Comparison of ENCODE assay signal across 11 mouse cellular contexts in the genomic region with DNA sequence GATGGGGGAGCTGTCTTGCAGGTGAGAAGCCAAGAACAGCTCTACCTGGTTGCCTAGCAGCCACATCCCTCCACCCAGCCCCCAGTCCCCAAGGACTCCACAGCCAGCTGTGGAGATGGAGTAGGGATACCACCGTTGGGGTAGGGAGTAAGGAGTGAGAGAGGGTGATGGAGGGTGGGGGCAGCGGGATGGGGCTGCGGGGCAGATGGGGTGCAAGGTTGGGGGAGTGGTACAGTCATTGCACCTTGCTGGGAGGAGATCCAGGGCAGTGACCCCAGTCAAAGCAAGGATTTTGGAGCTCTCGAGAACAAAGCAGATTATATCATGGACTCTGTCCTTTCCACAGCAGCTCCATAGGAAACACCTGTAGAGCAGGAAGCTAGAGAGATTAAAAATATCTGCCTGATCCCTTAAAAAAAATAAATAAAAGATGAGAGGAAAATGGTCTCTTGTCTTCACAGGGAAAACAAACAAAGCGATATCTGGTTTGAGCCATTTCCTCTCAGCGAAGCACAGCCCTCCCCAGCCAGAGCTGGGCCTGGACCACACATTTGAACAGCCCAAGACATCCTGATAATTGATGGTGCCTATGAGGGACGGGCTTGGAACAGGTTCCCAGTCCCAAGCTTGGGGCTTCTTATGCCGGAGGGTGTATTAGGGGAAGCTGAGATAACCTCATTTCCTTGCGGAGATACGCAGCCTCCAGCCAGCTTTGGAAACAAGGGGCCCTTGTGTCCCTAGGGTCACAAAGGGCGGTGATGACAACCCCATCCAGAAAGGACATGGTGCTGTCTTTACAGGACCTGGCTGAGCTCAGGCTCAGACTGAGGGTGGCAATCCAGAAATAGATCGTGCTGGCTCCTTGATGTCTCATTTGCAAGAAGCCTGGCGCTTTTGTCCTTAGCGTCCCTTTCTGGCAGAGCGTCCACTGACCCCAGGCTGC. TPM values are rescaled to one million over a fixed set of nuclear protein-coding genes. Genes with fewer than 3 reads are reported as not detected.
A peak's percentile ranks its signal among the peaks of the same experiment; 100 is the strongest.
DNase-seq lines count a peak whose midpoint lies in the region; ATAC-seq and TF ChIP-seq lines count a peak whose summit lies in the region.
"Had no signal": no experiment of that assay in that cellular context is flagged by ENCODE, and none has a peak within 500 bp of the region (broad histone marks: within the 10 kb centered on the region; RNA-seq: fewer than 3 reads in every experiment).

No protein-coding gene starts in this region.

- H3K4me1 ChIP-seq in heart, embryonic 12.5 days (replicated peaks) = peaks cover 95% of the 10 kb centered on the region
- peaks cover 71% of the 10 kb centered on the region for H3K4me1 ChIP-seq in kidney, embryonic 15.5 days
- peaks cover 33% of the 10 kb centered on the region for H3K4me1 ChIP-seq in lung, embryonic 16.5 days (replicated peaks; ENCODE audit: control insufficient read depth, insufficient read depth, low read length)
- H3K4me1 ChIP-seq in forebrain, embryonic 12.5 days = peaks cover 4% of the 10 kb centered on the region; the same call in 1 of the 2 replicates
- H3K4me1 ChIP-seq: neural tube, embryonic 12.5 days had no signal

- 18% methylated on average over 15 of the region's 15 CpGs for WGBS in heart, embryonic 12.5 days
- WGBS in kidney, embryonic 15.5 days = 59% methylated on average over 15 of the region's 15 CpGs
- WGBS in lung, embryonic 16.5 days = 48% methylated on average over 15 of the region's 15 CpGs
- WGBS in forebrain, embryonic 12.5 days = 63% methylated on average over 15 of the region's 15 CpGs

- H3K27ac ChIP-seq in gastrocnemius, adult 2 months = peak overlapping the region; percentile 94
- peak overlapping the region; percentile 89 for H3K27ac ChIP-seq in heart, embryonic 12.5 days (ENCODE audit: poor library complexity, severe bottlenecking)
- peak overlapping the region; percentile 72 for H3K27ac ChIP-seq in kidney, embryonic 15.5 days
- H3K27ac ChIP-seq in lung, embryonic 16.5 days (ENCODE audit: low read length) = peak overlapping the region; percentile 67
- H3K27ac ChIP-seq in forebrain, embryonic 12.5 days = no peak overlapping the region
- H3K27ac ChIP-seq: liver, embryonic 13.5 days; neural tube, embryonic 12.5 days had no signal

- H3K4me2 ChIP-seq in heart, embryonic 12.5 days = peak overlapping the region; percentile 31
- no peak overlapping the region for H3K4me2 ChIP-seq in kidney, embryonic 15.5 days
- H3K4me2 ChIP-seq in lung, embryonic 16.5 days (ENCODE audit: low read depth, low read length) = no peak overlapping the region
- H3K4me2 ChIP-seq in forebrain, embryonic 12.5 days = no peak overlapping the region
- H3K4me2 ChIP-seq: liver, embryonic 13.5 days; neural tube, embryonic 12.5 days had no signal

- H3K4me3 ChIP-seq in gastrocnemius, adult 2 months = peak overlapping the region; percentile 35
- H3K4me3 ChIP-seq in heart, embryonic 12.5 days = no peak overlapping the region
- H3K4me3 ChIP-seq in kidney, embryonic 15.5 days (replicated peaks) = no peak overlapping the region
- H3K4me3 ChIP-seq in lung, embryonic 16.5 days (ENCODE audit: low read length) = no peak overlapping the region
- H3K4me3 ChIP-seq in forebrain, embryonic 12.5 days (replicated peaks) = no peak overlapping the region
- H3K4me3 ChIP-seq: liver, embryonic 13.5 days; neural tube, embryonic 12.5 days had no signal

- intact Hi-C loops in gastrocnemius, adult 2 months (cut with DNase I) = no loop called here
- intact Hi-C loops in gastrocnemius, postnatal 36 days (cut with DNase I) = no loop called here

- 0 out of 2 replicates have a peak, but pooled peaks cover 12% of the 10 kb centered on the region for H3K36me3 ChIP-seq in heart, embryonic 12.5 days
- H3K36me3 ChIP-seq in kidney, embryonic 15.5 days = peaks cover under 1% of the 10 kb centered on the region; the same call in 1 of the 2 replicates
- no peaks in the 10 kb centered on the region for H3K36me3 ChIP-seq in lung, embryonic 16.5 days (ENCODE audit: control insufficient read depth, insufficient read depth, low read length)
- H3K36me3 ChIP-seq in forebrain, embryonic 12.5 days (replicated peaks) = no peaks in the 10 kb centered on the region
- H3K36me3 ChIP-seq: liver, embryonic 13.5 days; neural tube, embryonic 12.5 days had no signal

- H3K9ac ChIP-seq in heart, embryonic 12.5 days = 0 out of 2 replicates have a peak overlapping the region, but pooled peaks have one; percentile 47
- no peak overlapping the region for H3K9ac ChIP-seq in kidney, embryonic 15.5 days
- H3K9ac ChIP-seq in lung, embryonic 16.5 days (ENCODE audit: low read length) = no peak overlapping the region
- H3K9ac ChIP-seq in forebrain, embryonic 12.5 days = no peak overlapping the region
- H3K9ac ChIP-seq: liver, embryonic 13.5 days; neural tube, embryonic 12.5 days had no signal

- peak; percentile 78 for DNase-seq in gastrocnemius, adult 2 months
- DNase-seq in gastrocnemius, postnatal 36 days = no peak
- DNase-seq in left cerebral cortex, adult 18-20 months (ENCODE audit: low spot score in 2 of 2) = no peak
- no peak for DNase-seq in layer of hippocampus, adult 18-20 months (ENCODE audit: low spot score in 2 of 2)
- DNase-seq: liver, embryonic 13.5 days had no signal

- no peaks in the 10 kb centered on the region for H3K27me3 ChIP-seq in heart, embryonic 12.5 days (replicated peaks)
- H3K27me3 ChIP-seq in kidney, embryonic 15.5 days = no peaks in the 10 kb centered on the region
- H3K27me3 ChIP-seq in lung, embryonic 16.5 days (ENCODE audit: control insufficient read depth, insufficient read depth, low read depth, low read length) = no peaks in the 10 kb centered on the region
- no peaks in the 10 kb centered on the region for H3K27me3 ChIP-seq in forebrain, embryonic 12.5 days
- H3K27me3 ChIP-seq: liver, embryonic 13.5 days; neural tube, embryonic 12.5 days had no signal

- no peak for TF ChIP-seq CTCF in gastrocnemius, adult 2 months (IDR thresholded peaks at IDR 0.05)

- H3K9me3 ChIP-seq in heart, embryonic 12.5 days (replicated peaks) = no peaks in the 10 kb centered on the region
- no peaks in the 10 kb centered on the region for H3K9me3 ChIP-seq in kidney, embryonic 15.5 days (replicated peaks)
- no peaks in the 10 kb centered on the region for H3K9me3 ChIP-seq in lung, embryonic 16.5 days (ENCODE audit: control insufficient read depth, low read length)
- no peaks in the 10 kb centered on the region for H3K9me3 ChIP-seq in forebrain, embryonic 12.5 days
- H3K9me3 ChIP-seq: liver, embryonic 13.5 days; neural tube, embryonic 12.5 days had no signal

- peak; percentile 88 for ATAC-seq in heart, embryonic 12.5 days (ENCODE audit: insufficient number of reproducible peaks, low FRiP score)
- ATAC-seq in kidney, embryonic 15.5 days (replicated peaks; ENCODE audit: low FRiP score) = peak; percentile 47; the same call in 1 of the 2 replicates
- peak; percentile 82 for ATAC-seq in lung, embryonic 16.5 days (ENCODE audit: low read depth)
- ATAC-seq in forebrain, embryonic 12.5 days (ENCODE audit: low FRiP score) = no peak
- ATAC-seq: activated CD4-positive, CD25-positive, alpha-beta regulatory T cell, adult 4 months had no signal

RNA-seq across cellular contexts. Expression of a gene that starts 25.0 kb away (rescaled TPM):
- 10 to 100 TPM; 93.3 to 95.0 TPM for total RNA-seq in gastrocnemius, adult 2 months (2021)
- total RNA-seq in gastrocnemius, postnatal 36 days (2021) = 10 to 100 TPM; 96.2 to 99.4 TPM
- 113 and 122 TPM in 2 replicates for polyA plus RNA-seq in heart, embryonic 12.5 days (2016; fragmentation: Nextera tagmentation; extraction: Ambion mirVana)
- 56.2 and 57.8 TPM in 2 replicates for polyA plus RNA-seq in kidney, embryonic 15.5 days (2015; fragmentation: Nextera tagmentation; extraction: Ambion mirVana)
- 47.8 and 51.5 TPM in 2 replicates for polyA plus RNA-seq in lung, embryonic 16.5 days (2015; fragmentation: Nextera tagmentation; extraction: Ambion mirVana)
- total RNA-seq in left cerebral cortex, adult 18-20 months (2021) = 1 to 10 TPM; 6.0 to 7.2 TPM
- total RNA-seq in layer of hippocampus, adult 18-20 months (2021) = 1 to 10 TPM; 4.7 to 4.8 TPM
- 6.7 and 8.1 TPM in 2 replicates for polyA plus RNA-seq in forebrain, embryonic 12.5 days (2016; fragmentation: Nextera tagmentation; extraction: Ambion mirVana)

RNA-seq across cellular contexts. Expression of a gene that starts 50.2 kb away (rescaled TPM):
- total RNA-seq in gastrocnemius, adult 2 months (2021) = 1 to 10 TPM; 7.0 to 8.7 TPM
- 1 to 10 TPM; 8.6 to 9.1 TPM for total RNA-seq in gastrocnemius, postnatal 36 days (2021)
- polyA plus RNA-seq in heart, embryonic 12.5 days (2016; fragmentation: Nextera tagmentation; extraction: Ambion mirVana) = 126 and 135 TPM in 2 replicates
- 203 and 207 TPM in 2 replicates for polyA plus RNA-seq in kidney, embryonic 15.5 days (2015; fragmentation: Nextera tagmentation; extraction: Ambion mirVana)
- polyA plus RNA-seq in lung, embryonic 16.5 days (2015; fragmentation: Nextera tagmentation; extraction: Ambion mirVana) = 176 and 183 TPM in 2 replicates
- 10 to 100 TPM; 22.7 to 27.6 TPM for total RNA-seq in left cerebral cortex, adult 18-20 months (2021)
- 10 to 100 TPM; 28.4 to 31.0 TPM for total RNA-seq in layer of hippocampus, adult 18-20 months (2021)
- 125 and 126 TPM in 2 replicates for polyA plus RNA-seq in forebrain, embryonic 12.5 days (2016; fragmentation: Nextera tagmentation; extraction: Ambion mirVana)

Comparison
In these comparisons a context has a peak if more than half of its experiments do, and no peak if none do; other contexts are left out.
1. RNA of a gene that starts 25.0 kb away (total RNA-seq): 96.2 to 99.4 TPM in gastrocnemius, postnatal 36 days and 93.3 to 95.0 TPM in gastrocnemius, adult 2 months; 6.0 to 7.2 TPM in left cerebral cortex, adult 18-20 months and 4.7 to 4.8 TPM in layer of hippocampus, adult 18-20 months; every median in the first group is over 10 times any median in the second.